Mouse (Mus musculus) liver, embryonic 13.5 days (tissue): ENCODE results near the gene Hpca. TPM values are rescaled to one million over a fixed set of nuclear protein-coding genes. Genes with fewer than 3 reads are reported as not detected.

ENCODE experiments used
- ATAC-seq: fragments of 200-750 bp; cut with Nextera tagmentation; 2 replicates; pipeline ENCODE4 v1.8.0; 2017; ENCODE audit warnings: low read depth, mild to moderate bottlenecking, moderate number of reproducible peaks, moderate library complexity
- DNase-seq: peaks from one replicate; pipeline ENCODE4 v3.0.0; 2022
- H3K27ac ChIP-seq: fragments of 300-500 bp; sonication (generic); 2 replicates; pipeline ENCODE4 v1.5.1; 2015; ENCODE audit warnings: moderate library complexity, mild to moderate bottlenecking, inconsistent platforms
- H3K27me3 ChIP-seq: fragments of 300-500 bp; sonication (generic); 2 replicates; pipeline ENCODE4 v1.6.1; 2015; ENCODE audit warnings: mild to moderate bottlenecking, inconsistent platforms
- H3K36me3 ChIP-seq: fragments of 300-500 bp; sonication (generic); 2 replicates; pipeline ENCODE4 v1.6.1; 2015; ENCODE audit warnings: mild to moderate bottlenecking, inconsistent platforms
- H3K4me1 ChIP-seq: fragments of 300-500 bp; sonication (generic); replicated peaks from 2 replicates; pipeline ENCODE4 v1.6.1; 2015; ENCODE audit warnings: inconsistent platforms
- H3K4me2 ChIP-seq: fragments of 300-500 bp; sonication (generic); 2 replicates; pipeline ENCODE4 v1.6.1; 2015; ENCODE audit warnings: inconsistent platforms, mild to moderate bottlenecking, moderate library complexity
- H3K4me3 ChIP-seq: fragments of 300-500 bp; sonication (generic); replicated peaks from 2 replicates; pipeline ENCODE4 v1.5.1; 2015; ENCODE audit warnings: mild to moderate bottlenecking, inconsistent platforms
- H3K9ac ChIP-seq: fragments of 300-500 bp; sonication (generic); 2 replicates; pipeline ENCODE4 v1.6.1; 2015; ENCODE audit warnings: mild to moderate bottlenecking, inconsistent platforms
- H3K9me3 ChIP-seq: fragments of 300-500 bp; sonication (generic); replicated peaks from 2 replicates; pipeline ENCODE4 v1.6.1; 2016; ENCODE audit warnings: inconsistent platforms
- WGBS: fragments of 180-500 bp; shearing (Covaris S2); methylation state at CpG from one replicate; pipeline ENCODE4 v1.1.7; 2015; ENCODE audit not compliant: insufficient replicate concordance; 5-methylcytosine and 5-hydroxymethylcytosine counted together
- polyA plus RNA-seq: library from polyadenylated mRNA; unstranded; fragments of >200 nt; fragmentation: Nextera tagmentation; extraction: Ambion mirVana; gene quantifications from 2 replicates; pipeline ENCODE4 v1.2.1, GENCODE M21; 2015

The Hpca gene
- polyA plus RNA-seq, result 0.92 and 1.2 TPM in 2 replicates

GRCm38 (mm10) chr4:129121569-129122086 lies at the start of gene Hpca:
TSS of gene Hpca (minus strand) at chr4:129122036.
- ATAC-seq, result no peak
- H3K27ac ChIP-seq, result no peak within 1 kb of the TSS
- H3K27me3 ChIP-seq, result peaks cover 100% of the 10 kb centered on the region
- 4% methylated on average over 17 of the region's 17 CpGs for WGBS
- no peaks in the 10 kb centered on the region for H3K36me3 ChIP-seq
- peak within 1 kb of the TSS; percentile 66 for H3K4me2 ChIP-seq
- peak within 1 kb of the TSS; percentile 47 for H3K4me3 ChIP-seq
- no peaks in the 10 kb centered on the region for H3K9me3 ChIP-seq
- H3K9ac ChIP-seq, result no peak within 1 kb of the TSS
- H3K4me1 ChIP-seq, result peaks cover 22% of the 10 kb centered on the region
- no peak for DNase-seq

- Histone ChIP-seq H3K9ac (no peak overlapping the region), H3K27ac (no peak overlapping the region; the same call in 1 of the 2 replicates), H3K27me3 (no peaks in the 10 kb centered on the region), H3K4me3 (no peak overlapping the region), H3K4me1 (peaks cover 25% of the 10 kb centered on the region), H3K4me2 (no peak overlapping the region), H3K9me3 (no peaks in the 10 kb centered on the region), H3K36me3 (peaks cover 42% of the 10 kb centered on the region)
- no peak for DNase-seq
- ATAC-seq, result no peak
- WGBS, result 74% methylated on average over 4 of the region's 4 CpGs
Measured at GRCm38 (mm10) chr4:129161581-129162255, 39.9 kb upstream of the Hpca start.

- H3K9me3 ChIP-seq, result no peaks in the 10 kb centered on the region
- H3K4me1 ChIP-seq, result peaks cover 25% of the 10 kb centered on the region
- no peak for ATAC-seq
- H3K9ac ChIP-seq, result no peak overlapping the region
- no peaks in the 10 kb centered on the region for H3K27me3 ChIP-seq
- no peak for DNase-seq
- H3K27ac ChIP-seq, result no peak overlapping the region
- H3K4me2 ChIP-seq, result no peak overlapping the region
- H3K4me3 ChIP-seq, result no peak overlapping the region
- 93% methylated on average over 1 of the region's 1 CpGs for WGBS
- peaks cover 42% of the 10 kb centered on the region for H3K36me3 ChIP-seq
Measured at GRCm38 (mm10) chr4:129161076-129161475, 39.2 kb upstream of the Hpca start.

GRCm38 (mm10) chr4:129158549-129158948 lies 36.7 kb upstream of the Hpca start:
- H3K27me3 ChIP-seq, result no peaks in the 10 kb centered on the region
- peaks cover 44% of the 10 kb centered on the region for H3K36me3 ChIP-seq
- DNase-seq (peak; percentile 47), ATAC-seq (peak; percentile 97)
- peaks cover 25% of the 10 kb centered on the region for H3K4me1 ChIP-seq
- peak overlapping the region; percentile 53 for H3K27ac ChIP-seq
- no peak overlapping the region for H3K4me2 ChIP-seq
- no peak overlapping the region for H3K4me3 ChIP-seq
- WGBS, result 30% methylated on average over 3 of the region's 3 CpGs
- no peaks in the 10 kb centered on the region for H3K9me3 ChIP-seq
- no peak overlapping the region for H3K9ac ChIP-seq

GRCm38 (mm10) chr4:129157541-129157940 lies 35.7 kb upstream of the Hpca start:
- ATAC-seq, result no peak
- peaks cover 25% of the 10 kb centered on the region for H3K4me1 ChIP-seq
- no peaks in the 10 kb centered on the region for H3K27me3 ChIP-seq
- no peak for DNase-seq
- H3K36me3 ChIP-seq, result peaks cover 44% of the 10 kb centered on the region
- no peaks in the 10 kb centered on the region for H3K9me3 ChIP-seq
- H3K4me3 ChIP-seq, result no peak overlapping the region
- H3K27ac ChIP-seq, result no peak overlapping the region
- H3K4me2 ChIP-seq, result no peak overlapping the region
- 81% methylated on average over 5 of the region's 5 CpGs for WGBS
- H3K9ac ChIP-seq, result no peak overlapping the region

- Histone ChIP-seq H3K4me1 (peaks cover 9% of the 10 kb centered on the region; the same call in 1 of the 2 replicates), H3K27ac (no peak overlapping the region), H3K36me3 (peaks cover 53% of the 10 kb centered on the region), H3K27me3 (no peaks in the 10 kb centered on the region), H3K4me3 (no peak overlapping the region), H3K4me2 (no peak overlapping the region), H3K9me3 (no peaks in the 10 kb centered on the region), H3K9ac (no peak overlapping the region)
- WGBS, result 84% methylated on average over 4 of the region's 4 CpGs
- no peak for ATAC-seq
- no peak for DNase-seq
Measured at GRCm38 (mm10) chr4:129151276-129151811, 29.5 kb upstream of the Hpca start.

GRCm38 (mm10) chr4:129149321-129149720 lies 27.5 kb upstream of the Hpca start:
- no peak overlapping the region for H3K9ac ChIP-seq
- H3K36me3 ChIP-seq, result peaks cover 42% of the 10 kb centered on the region
- H3K9me3 ChIP-seq, result no peaks in the 10 kb centered on the region
- 79% methylated on average over 1 of the region's 1 CpGs for whole genome bisulfite sequencing
- no peak for DNase-seq
- H3K4me3 ChIP-seq, result no peak overlapping the region
- peaks cover 9% of the 10 kb centered on the region; the same call in 1 of the 2 replicates for H3K4me1 ChIP-seq
- no peak overlapping the region for H3K4me2 ChIP-seq
- H3K27me3 ChIP-seq, result no peaks in the 10 kb centered on the region
- H3K27ac ChIP-seq, result no peak overlapping the region
- ATAC-seq, result no peak

- ATAC-seq (no peak), DNase-seq (no peak)
- no peak overlapping the region for H3K9ac ChIP-seq
- H3K36me3 ChIP-seq, result peaks cover 30% of the 10 kb centered on the region
- peaks cover 20% of the 10 kb centered on the region for H3K4me1 ChIP-seq
- H3K4me2 ChIP-seq, result no peak overlapping the region
- WGBS, result 86% methylated on average over 13 of the region's 13 CpGs
- no peaks in the 10 kb centered on the region for H3K9me3 ChIP-seq
- no peaks in the 10 kb centered on the region for H3K27me3 ChIP-seq
- H3K4me3 ChIP-seq, result no peak overlapping the region
- no peak overlapping the region for H3K27ac ChIP-seq
Measured at GRCm38 (mm10) chr4:129147552-129148103, 25.8 kb upstream of the Hpca start.

- H3K4me2 ChIP-seq, result no peak overlapping the region
- peaks cover 22% of the 10 kb centered on the region for H3K36me3 ChIP-seq
- H3K4me1 ChIP-seq, result peaks cover 32% of the 10 kb centered on the region
- WGBS, result 25% methylated on average over 2 of the region's 2 CpGs
- no peaks in the 10 kb centered on the region for H3K9me3 ChIP-seq
- no peak overlapping the region for H3K27ac ChIP-seq
- no peak for ATAC-seq
- H3K9ac ChIP-seq, result no peak overlapping the region
- H3K4me3 ChIP-seq, result no peak overlapping the region
- no peak for DNase-seq
- H3K27me3 ChIP-seq, result no peaks in the 10 kb centered on the region
Measured at GRCm38 (mm10) chr4:129146392-129146791, 24.6 kb upstream of the Hpca start.

- Histone ChIP-seq H3K27ac (no peak overlapping the region), H3K4me1 (peaks cover 37% of the 10 kb centered on the region), H3K4me3 (no peak overlapping the region), H3K36me3 (peaks cover 18% of the 10 kb centered on the region), H3K9me3 (no peaks in the 10 kb centered on the region), H3K4me2 (no peak overlapping the region), H3K9ac (no peak overlapping the region), H3K27me3 (no peaks in the 10 kb centered on the region)
- DNase-seq, result no peak
- 73% methylated on average over 4 of the region's 4 CpGs for WGBS
- no peak for ATAC-seq
Measured at GRCm38 (mm10) chr4:129145943-129146342, 24.1 kb upstream of the Hpca start.

GRCm38 (mm10) chr4:129145411-129145810 lies 23.6 kb upstream of the Hpca start:
- Histone ChIP-seq H3K27me3 (no peaks in the 10 kb centered on the region), H3K9ac (no peak overlapping the region), H3K9me3 (no peaks in the 10 kb centered on the region), H3K27ac (no peak overlapping the region), H3K36me3 (peaks cover 15% of the 10 kb centered on the region), H3K4me2 (no peak overlapping the region), H3K4me1 (peaks cover 42% of the 10 kb centered on the region), H3K4me3 (no peak overlapping the region)
- DNase-seq, result no peak
- no peak for ATAC-seq
- WGBS, result 42% methylated on average over 4 of the region's 4 CpGs
